Comparison of ENCODE assay signal across 8 mouse cellular contexts in genomic region chr7:109752008-109752925, GRCm38 (mm10). TPM values are rescaled to one million over a fixed set of nuclear protein-coding genes. Genes with fewer than 3 reads are reported as not detected.
DNase-seq lines count a peak whose midpoint lies in the region; ATAC-seq lines count a peak whose summit lies in the region.

Tmem9b (minus strand) TSS chr7:109752875.

- peak; percentile 77 for DNase-seq in layer of hippocampus, adult 11-12 months (ENCODE audit: low spot score)
- no peak for DNase-seq in layer of hippocampus, adult 9-10 months (ENCODE audit: low spot score)
- peak; percentile 81 for DNase-seq in embryonic facial prominence, embryonic 11.5 days (ENCODE audit: low spot score)
- DNase-seq in heart, adult 11 months = peak; percentile 99
- DNase-seq in kidney, adult 18-20 months = peak; percentile 91
- DNase-seq in midbrain, embryonic 14.5 days = peak; percentile 91
- DNase-seq in spleen, adult 12 weeks (ENCODE audit: low spot score) = peak; percentile 78

- no peaks in the 10 kb centered on the region for H3K9me3 ChIP-seq in embryonic facial prominence, embryonic 11.5 days (replicated peaks; ENCODE audit: control insufficient read depth, low read length)
- H3K9me3 ChIP-seq in limb, embryonic 12.5 days = no peaks in the 10 kb centered on the region
- no peaks in the 10 kb centered on the region for H3K9me3 ChIP-seq in midbrain, embryonic 14.5 days (ENCODE audit: control insufficient read depth, low read length)

- peak within 1 kb of the TSS; percentile 82 for H3K4me3 ChIP-seq in embryonic facial prominence, embryonic 11.5 days (ENCODE audit: low read depth, low read length)
- peak within 1 kb of the TSS; percentile 84 for H3K4me3 ChIP-seq in limb, embryonic 12.5 days (replicated peaks)
- H3K4me3 ChIP-seq in midbrain, embryonic 14.5 days (replicated peaks; ENCODE audit: low read depth, low read length) = peak within 1 kb of the TSS; percentile 91

- H3K4me2 ChIP-seq in embryonic facial prominence, embryonic 11.5 days (ENCODE audit: low read depth, low read length) = peak within 1 kb of the TSS; percentile 90
- peak within 1 kb of the TSS; percentile 90 for H3K4me2 ChIP-seq in limb, embryonic 12.5 days
- H3K4me2 ChIP-seq in midbrain, embryonic 14.5 days (ENCODE audit: low read length) = peak within 1 kb of the TSS; percentile 94

- ATAC-seq in embryonic facial prominence, embryonic 11.5 days (replicated peaks; ENCODE audit: insufficient number of reproducible peaks, low FRiP score, low TSS enrichment, low read depth) = peak; percentile 87
- ATAC-seq in limb, embryonic 12.5 days (ENCODE audit: insufficient number of reproducible peaks, insufficient read depth, low FRiP score, low TSS enrichment, low read depth) = peak; percentile 81
- peak; percentile 89 for ATAC-seq in midbrain, embryonic 14.5 days (ENCODE audit: low FRiP score, low TSS enrichment)

- peak within 1 kb of the TSS; percentile 43; the same call in 1 of the 2 replicates for H3K27ac ChIP-seq in embryonic facial prominence, embryonic 11.5 days (replicated peaks; ENCODE audit: low read depth, low read length)
- peak within 1 kb of the TSS; percentile 72 for H3K27ac ChIP-seq in limb, embryonic 12.5 days
- H3K27ac ChIP-seq in midbrain, embryonic 14.5 days (replicated peaks; ENCODE audit: low read depth, low read length) = peak within 1 kb of the TSS; percentile 91

- no peaks in the 10 kb centered on the region for H3K27me3 ChIP-seq in embryonic facial prominence, embryonic 11.5 days (ENCODE audit: control insufficient read depth, insufficient read depth, low read length)
- H3K27me3 ChIP-seq in limb, embryonic 12.5 days = no peaks in the 10 kb centered on the region
- no peaks in the 10 kb centered on the region for H3K27me3 ChIP-seq in midbrain, embryonic 14.5 days (ENCODE audit: control insufficient read depth, insufficient read depth, low read length)

- WGBS in embryonic facial prominence, embryonic 11.5 days = under 1% methylated on average over 72 of the region's 74 CpGs
- under 1% methylated on average over 74 of the region's 74 CpGs for WGBS in limb, embryonic 12.5 days
- under 1% methylated on average over 74 of the region's 74 CpGs for WGBS in midbrain, embryonic 14.5 days

- no peaks in the 10 kb centered on the region for H3K4me1 ChIP-seq in embryonic facial prominence, embryonic 11.5 days (ENCODE audit: control insufficient read depth, insufficient read depth, low read length)
- H3K4me1 ChIP-seq in limb, embryonic 12.5 days (replicated peaks) = peaks cover 17% of the 10 kb centered on the region
- H3K4me1 ChIP-seq in midbrain, embryonic 14.5 days (ENCODE audit: control insufficient read depth, insufficient read depth, low read length) = peaks cover 18% of the 10 kb centered on the region; the same call in 1 of the 2 replicates

- peak within 1 kb of the TSS; percentile 89 for H3K9ac ChIP-seq in embryonic facial prominence, embryonic 11.5 days (replicated peaks; ENCODE audit: low read length)
- H3K9ac ChIP-seq in limb, embryonic 12.5 days (replicated peaks) = peak within 1 kb of the TSS; percentile 89
- peak within 1 kb of the TSS; percentile 92 for H3K9ac ChIP-seq in midbrain, embryonic 14.5 days (replicated peaks; ENCODE audit: low read length)

- H3K36me3 ChIP-seq in embryonic facial prominence, embryonic 11.5 days (replicated peaks; ENCODE audit: control insufficient read depth, insufficient read depth, low read depth, low read length) = no peaks in the 10 kb centered on the region
- no peaks in the 10 kb centered on the region for H3K36me3 ChIP-seq in limb, embryonic 12.5 days
- peaks cover 12% of the 10 kb centered on the region for H3K36me3 ChIP-seq in midbrain, embryonic 14.5 days (ENCODE audit: control insufficient read depth, insufficient read depth, low read length)

RNA-seq across cellular contexts. Expression of gene Tmem9b, which starts in this region (rescaled TPM):
- 36.6 and 38.4 TPM in 2 replicates for polyA plus RNA-seq in embryonic facial prominence, embryonic 11.5 days (2014; fragmentation: Nextera tagmentation; extraction: Ambion mirVana)
- polyA plus RNA-seq in limb, embryonic 12.5 days (2016; fragmentation: Nextera tagmentation; extraction: Ambion mirVana) = 25.8 and 28.0 TPM in 2 replicates
- 132 and 148 TPM in 2 replicates for polyA plus RNA-seq in midbrain, embryonic 14.5 days (2014; fragmentation: Nextera tagmentation; extraction: Ambion mirVana)
